25 mouse cellular contexts compared by ENCODE assay signal in the genomic region with DNA sequence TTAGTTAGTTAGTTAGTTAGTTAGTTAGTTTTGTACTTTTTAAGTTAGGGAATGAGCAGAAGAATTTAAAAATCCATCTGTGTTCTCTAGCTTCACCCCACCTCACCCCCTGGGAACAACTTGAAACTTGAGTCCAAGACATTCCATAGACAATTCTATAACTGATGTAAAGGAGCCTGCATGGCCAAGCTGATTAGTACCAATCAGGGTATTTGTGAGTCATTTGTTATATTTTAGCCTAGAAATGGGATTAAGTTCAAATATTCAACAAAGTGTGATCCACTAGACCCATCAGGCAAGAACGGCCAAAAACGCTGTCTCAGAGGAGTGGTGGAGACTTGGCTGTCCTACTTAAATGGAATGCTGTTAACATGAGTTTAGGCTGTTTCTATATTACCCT. TPM values are rescaled to one million over a fixed set of nuclear protein-coding genes. Genes with fewer than 3 reads are reported as not detected.
"Had no signal": no experiment of that assay in that cellular context is flagged by ENCODE, and none has a peak within 500 bp of the region (broad histone marks: within the 10 kb centered on the region; RNA-seq: fewer than 3 reads in every experiment).

No protein-coding gene starts in this region.

- H3K36me3 ChIP-seq: limb, embryonic 15.5 days had no signal

- H3K4me2 ChIP-seq: limb, embryonic 15.5 days; liver, embryonic 11.5 days; lung, embryonic 14.5 days; midbrain, embryonic 11.5 days had no signal

- ATAC-seq: intestine, embryonic 16.5 days had no signal

- H3K9ac ChIP-seq: limb, embryonic 15.5 days; liver, embryonic 14.5 days; liver, postnatal 0 days; lung, embryonic 14.5 days had no signal

- H3K4me1 ChIP-seq: limb, embryonic 15.5 days had no signal

- H3K4me3 ChIP-seq: limb, embryonic 15.5 days had no signal

- H3K27ac ChIP-seq: limb, embryonic 15.5 days; liver, embryonic 14.5 days had no signal

- DNase-seq: kidney, adult 18-20 months; kidney, adult 9 months; kidney, postnatal 14 days; kidney, postnatal 4 days; left cerebral cortex, postnatal 4 days; liver, postnatal 0 days; lung, embryonic 14.5 days; lung, postnatal 4 days; midbrain, embryonic 14.5 days; thymus, postnatal 25 days had no signal

- H3K9me3 ChIP-seq: limb, embryonic 15.5 days had no signal

- H3K27me3 ChIP-seq: limb, embryonic 15.5 days had no signal

RNA-seq across cellular contexts. Expression of gene Il22ra2, which starts 5.5 kb away (rescaled TPM):
- total RNA-seq: layer of hippocampus, adult 18-20 months; layer of hippocampus, postnatal 14 days; left cerebral cortex, adult 8-10 months; left cerebral cortex, postnatal 14 days; left cerebral cortex, postnatal 4 days; megakaryocyte-erythroid progenitor cell, adult 5-6 weeks; midbrain, postnatal 0 days had no signal
- polyA plus RNA-seq: intestine, embryonic 16.5 days; kidney, embryonic 16.5 days; liver, embryonic 11.5 days; lung, embryonic 14.5 days; midbrain, embryonic 11.5 days; midbrain, embryonic 14.5 days; midbrain, postnatal 0 days; neural tube, embryonic 11.5 days; neural tube, embryonic 14.5 days; stomach, embryonic 16.5 days had no signal
